Mouse (Mus musculus) midbrain, embryonic 14.5 days (tissue): Measurements from ENCODE around the gene Sgsh. TPM values are rescaled to one million over a fixed set of nuclear protein-coding genes. Genes with fewer than 3 reads are reported as not detected.

ENCODE experiments used
- ATAC-seq: fragments of 200-750 bp; cut with Nextera tagmentation; 2 replicates; pipeline ENCODE4 v1.8.0; 2017; ENCODE audit warnings: moderate number of reproducible peaks, moderate library complexity; ENCODE audit not compliant: low FRiP score, low TSS enrichment
- DNase-seq: peaks from one replicate; pipeline ENCODE4 v3.0.0-alpha.2; 2015
- H3K27ac ChIP-seq: fragments of 300-500 bp; sonication (generic); replicated peaks from 2 replicates; pipeline ENCODE4 v1.5.1; 2014; ENCODE audit warnings: mild to moderate bottlenecking, low read depth, low read length, moderate library complexity
- H3K27me3 ChIP-seq: fragments of 300-500 bp; sonication (generic); 2 replicates; pipeline ENCODE4 v1.6.1; 2014; ENCODE audit warnings: low read length, control low read depth, mixed read lengths; ENCODE audit not compliant: control insufficient read depth, insufficient read depth
- H3K36me3 ChIP-seq: fragments of 300-500 bp; sonication (generic); 2 replicates; pipeline ENCODE4 v1.6.1; 2014; ENCODE audit warnings: low read length, control low read depth; ENCODE audit not compliant: control insufficient read depth, insufficient read depth
- H3K4me1 ChIP-seq: fragments of 300-500 bp; sonication (generic); 2 replicates; pipeline ENCODE4 v1.6.1; 2014; ENCODE audit warnings: mild to moderate bottlenecking, antibody characterized with exemption, low read length, control low read depth; ENCODE audit not compliant: control insufficient read depth, insufficient read depth
- H3K4me2 ChIP-seq: fragments of 300-500 bp; sonication (generic); 2 replicates; pipeline ENCODE4 v1.6.1; 2014; ENCODE audit warnings: mild to moderate bottlenecking, low read length, moderate library complexity
- H3K4me3 ChIP-seq: fragments of 300-500 bp; sonication (generic); replicated peaks from 2 replicates; pipeline ENCODE4 v1.5.1; 2014; ENCODE audit warnings: low read depth, low read length
- H3K9ac ChIP-seq: fragments of 300-500 bp; sonication (generic); replicated peaks from 2 replicates; pipeline ENCODE4 v1.6.1; 2014; ENCODE audit warnings: mild to moderate bottlenecking, low read length, moderate library complexity
- H3K9me3 ChIP-seq: fragments of 300-500 bp; sonication (generic); 2 replicates; pipeline ENCODE4 v1.6.1; 2016; ENCODE audit warnings: low read length, control low read depth, mixed read lengths; ENCODE audit not compliant: control insufficient read depth
- WGBS: fragments of 180-500 bp; shearing (Covaris S2); extraction: QIAGEN DNeasy Blood & Tissue Kit; methylation state at CpG from one replicate; pipeline ENCODE4 v1.1.7; 2014; 5-methylcytosine and 5-hydroxymethylcytosine counted together
- polyA plus RNA-seq: library from polyadenylated mRNA; unstranded; fragments of >200 nt; fragmentation: Nextera tagmentation; extraction: Ambion mirVana; gene quantifications from 2 replicates; pipeline ENCODE4 v1.2.1, GENCODE M21; 2014

Gene Sgsh
- polyA plus RNA-seq, 1 experiment from 2014 or later = 5.3 TPM

- H3K9me3 ChIP-seq = no peaks in the 10 kb centered on the region
- ATAC-seq = no peak
- 79% methylated on average over 6 of the region's 6 CpGs for WGBS
- H3K27me3 ChIP-seq = no peaks in the 10 kb centered on the region
- H3K36me3 ChIP-seq = no peaks in the 10 kb centered on the region
- H3K4me3 ChIP-seq = no peak overlapping the region
- DNase-seq = no peak
- no peak overlapping the region for H3K27ac ChIP-seq
- H3K4me1 ChIP-seq = no peaks in the 10 kb centered on the region
- H3K4me2 ChIP-seq = no peak overlapping the region
- no peak overlapping the region for H3K9ac ChIP-seq
Observed at GRCm38 (mm10) chr11:119382338-119382850, 27.1 kb upstream of the Sgsh start.

GRCm38 (mm10) chr11:119381631-119382337, 26.4 kb upstream of the Sgsh start:
- Histone ChIP-seq H3K4me3 (no peak overlapping the region), H3K9ac (no peak overlapping the region), H3K36me3 (no peaks in the 10 kb centered on the region), H3K27ac (no peak overlapping the region), H3K4me2 (no peak overlapping the region), H3K27me3 (no peaks in the 10 kb centered on the region), H3K9me3 (no peaks in the 10 kb centered on the region), H3K4me1 (no peaks in the 10 kb centered on the region)
- 89% methylated on average over 9 of the region's 9 CpGs for WGBS
- DNase-seq = no peak
- ATAC-seq = no peak

- H3K4me3 ChIP-seq = no peak overlapping the region
- DNase-seq = no peak
- WGBS = 96% methylated on average over 1 of the region's 1 CpGs
Observed at GRCm38 (mm10) chr11:119378551-119378950, 23.2 kb upstream of the Sgsh start.

GRCm38 (mm10) chr11:119377326-119377725, 22.0 kb upstream of the Sgsh start:
- ATAC-seq (no peak), DNase-seq (no peak)
- H3K9ac ChIP-seq = no peak overlapping the region
- H3K27ac ChIP-seq = no peak overlapping the region
- WGBS = 95% methylated on average over 11 of the region's 11 CpGs
- no peak overlapping the region for H3K4me3 ChIP-seq
- H3K27me3 ChIP-seq = no peaks in the 10 kb centered on the region
- no peaks in the 10 kb centered on the region for H3K9me3 ChIP-seq
- H3K4me1 ChIP-seq = no peaks in the 10 kb centered on the region
- H3K36me3 ChIP-seq = no peaks in the 10 kb centered on the region
- H3K4me2 ChIP-seq = no peak overlapping the region

More at GRCm38 (mm10) chr11:119378551-119378950, 23.2 kb upstream of the Sgsh start:
- Histone ChIP-seq H3K4me1 (no peaks in the 10 kb centered on the region), H3K9ac (no peak overlapping the region), H3K9me3 (no peaks in the 10 kb centered on the region), H3K36me3 (no peaks in the 10 kb centered on the region), H3K27me3 (no peaks in the 10 kb centered on the region), H3K27ac (no peak overlapping the region), H3K4me2 (no peak overlapping the region)
- ATAC-seq = no peak

DNA sequence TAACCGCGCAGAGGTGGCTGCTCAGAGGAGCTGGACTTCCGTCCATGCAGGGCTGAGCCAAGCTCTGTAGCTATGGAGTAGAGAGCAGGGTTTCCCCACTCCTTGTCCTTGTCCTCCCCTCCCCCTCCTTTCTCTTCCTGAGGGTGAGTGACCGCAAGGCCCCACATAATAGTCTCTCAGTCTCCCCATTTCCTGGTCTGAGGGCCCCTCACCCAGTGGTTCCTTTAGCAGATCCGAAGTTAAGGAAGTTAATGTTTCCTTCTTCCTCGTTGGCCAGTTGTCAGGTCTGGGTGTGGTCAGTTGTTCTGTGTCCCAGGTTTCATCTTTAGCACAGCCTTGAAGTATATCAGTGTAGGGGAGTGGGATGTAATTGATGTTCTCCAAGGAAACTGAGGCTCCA, 20.1 kb upstream of the Sgsh start:
- H3K9ac ChIP-seq = no peak overlapping the region
- 81% methylated on average over 6 of the region's 6 CpGs for WGBS
- H3K27ac ChIP-seq = no peak overlapping the region
- DNase-seq = no peak
- H3K4me1 ChIP-seq = no peaks in the 10 kb centered on the region
- H3K36me3 ChIP-seq = no peaks in the 10 kb centered on the region
- no peaks in the 10 kb centered on the region for H3K9me3 ChIP-seq
- H3K27me3 ChIP-seq = no peaks in the 10 kb centered on the region
- ATAC-seq = no peak
- no peak overlapping the region for H3K4me2 ChIP-seq
- no peak overlapping the region for H3K4me3 ChIP-seq

DNA sequence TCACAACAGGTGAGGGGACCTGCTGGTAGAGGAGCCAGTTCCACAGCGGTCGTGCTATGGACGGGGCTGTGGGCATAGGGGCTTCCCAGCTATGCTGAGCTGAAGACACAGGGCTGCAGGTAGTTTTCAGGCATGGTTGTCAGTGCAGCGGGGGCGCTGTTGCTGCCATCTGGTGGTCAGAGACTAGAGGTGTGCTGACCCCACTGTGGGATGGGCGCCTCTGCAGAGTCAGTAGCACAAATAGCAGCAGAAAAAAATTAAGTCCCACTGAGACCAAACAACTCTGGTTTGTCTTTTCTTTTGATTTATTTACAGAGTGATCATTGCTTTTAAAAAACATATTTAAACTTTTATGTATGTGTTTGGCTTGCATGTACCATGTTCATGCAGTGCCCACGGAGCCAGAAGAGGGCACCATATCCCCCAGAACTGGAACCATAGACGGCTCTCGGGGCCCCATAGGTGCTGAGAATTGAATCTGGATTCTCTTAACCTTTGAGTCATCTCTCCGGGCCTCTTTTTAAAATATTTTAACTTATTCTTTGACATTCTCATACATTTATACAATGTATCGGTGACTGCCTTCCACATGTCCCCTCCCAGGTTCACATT, 8.3 kb upstream of the Sgsh start:
- Histone ChIP-seq H3K27ac (no peak overlapping the region), H3K36me3 (no peaks in the 10 kb centered on the region)
- peak; percentile 92 for DNase-seq

DNA sequence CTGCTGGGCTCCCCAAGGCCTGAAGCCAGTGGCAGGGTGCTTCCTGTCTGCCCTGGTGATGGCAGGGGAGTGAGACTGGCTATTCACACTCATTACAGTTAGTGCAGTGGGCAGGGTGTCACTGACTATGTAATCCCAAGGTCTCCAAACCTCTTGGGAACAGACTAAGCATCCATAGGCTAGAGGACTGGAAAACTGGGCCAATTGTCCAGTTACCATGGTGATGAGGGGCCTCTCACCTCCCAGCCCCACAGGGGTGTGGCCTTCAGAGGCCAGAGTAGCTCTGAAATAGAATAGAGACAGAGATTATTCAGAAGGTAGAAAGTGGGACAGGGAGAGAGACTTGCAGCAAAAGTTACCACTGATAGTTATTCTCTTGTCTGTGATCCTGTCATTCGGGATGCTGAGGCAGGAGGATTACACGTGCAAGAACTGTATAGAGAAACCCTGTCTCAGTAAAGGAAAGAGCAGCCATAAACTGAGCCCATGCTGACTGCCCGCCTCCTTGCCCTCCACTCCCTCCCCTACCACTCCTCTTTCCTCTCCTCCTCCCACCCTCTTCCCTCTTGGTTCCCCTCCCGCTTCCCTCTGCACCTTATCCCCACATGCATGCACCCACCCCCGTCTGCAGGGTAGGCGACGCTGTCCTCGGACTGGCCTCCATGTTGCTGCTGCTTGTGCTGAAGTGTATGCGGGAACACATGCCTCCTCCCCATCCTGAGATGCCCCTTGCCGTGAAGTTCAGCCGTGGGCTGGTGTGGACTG, 7.6 kb upstream of the Sgsh start:
- peak; percentile 43 for ATAC-seq
- WGBS = 25% methylated on average over 11 of the region's 11 CpGs
- H3K4me1 ChIP-seq = 0 out of 2 replicates have a peak, but pooled peaks cover 7% of the 10 kb centered on the region
- no peak overlapping the region; the same call in 1 of the 2 replicates for H3K9ac ChIP-seq
- peak; percentile 21 for DNase-seq
- no peaks in the 10 kb centered on the region; the same call in 1 of the 2 replicates for H3K9me3 ChIP-seq
- H3K4me2 ChIP-seq = peak overlapping the region; percentile 37
- H3K27ac ChIP-seq = no peak overlapping the region
- H3K4me3 ChIP-seq = 0 out of 2 replicates have a peak overlapping the region, but pooled peaks have one; percentile 7
- no peaks in the 10 kb centered on the region for H3K36me3 ChIP-seq
- no peaks in the 10 kb centered on the region for H3K27me3 ChIP-seq

More for the DNA sequence above, 8.3 kb upstream of the Sgsh start:
- peak; percentile 82 for ATAC-seq
- 28% methylated on average over 11 of the region's 11 CpGs for WGBS
- peak overlapping the region; percentile 37 for H3K4me2 ChIP-seq
- H3K9me3 ChIP-seq = no peaks in the 10 kb centered on the region; the same call in 1 of the 2 replicates
- no peaks in the 10 kb centered on the region for H3K27me3 ChIP-seq
- H3K4me1 ChIP-seq = 0 out of 2 replicates have a peak, but pooled peaks cover 7% of the 10 kb centered on the region
- H3K9ac ChIP-seq = no peak overlapping the region; the same call in 1 of the 2 replicates
- 0 out of 2 replicates have a peak overlapping the region, but pooled peaks have one; percentile 7 for H3K4me3 ChIP-seq

GRCm38 (mm10) chr11:119359089-119359488, 3.8 kb upstream of the Sgsh start:
- Histone ChIP-seq H3K27ac (no peak overlapping the region), H3K4me2 (no peak overlapping the region), H3K9me3 (no peaks in the 10 kb centered on the region), H3K27me3 (no peaks in the 10 kb centered on the region), H3K4me1 (0 out of 2 replicates have a peak, but pooled peaks cover 12% of the 10 kb centered on the region), H3K36me3 (no peaks in the 10 kb centered on the region), H3K9ac (no peak overlapping the region), H3K4me3 (no peak overlapping the region)
- no peak for DNase-seq
- WGBS = 86% methylated on average over 10 of the region's 10 CpGs
- no peak for ATAC-seq
